Mouse (Mus musculus) ovary, postnatal 14 days (tissue): ENCODE data around the gene Tdrd7.
A peak's percentile ranks its signal among the peaks of the same experiment; 100 is the strongest.

Source experiments
- DNase-seq: peaks from one replicate; pipeline ENCODE4 v3.0.0; 2022; ENCODE audit warnings: low spot score

The Tdrd7 gene

GRCm38 (mm10) chr4:45972951-45973350 is 7.8 kb downstream of the Tdrd7 start:
- no peak for DNase-seq

DNA sequence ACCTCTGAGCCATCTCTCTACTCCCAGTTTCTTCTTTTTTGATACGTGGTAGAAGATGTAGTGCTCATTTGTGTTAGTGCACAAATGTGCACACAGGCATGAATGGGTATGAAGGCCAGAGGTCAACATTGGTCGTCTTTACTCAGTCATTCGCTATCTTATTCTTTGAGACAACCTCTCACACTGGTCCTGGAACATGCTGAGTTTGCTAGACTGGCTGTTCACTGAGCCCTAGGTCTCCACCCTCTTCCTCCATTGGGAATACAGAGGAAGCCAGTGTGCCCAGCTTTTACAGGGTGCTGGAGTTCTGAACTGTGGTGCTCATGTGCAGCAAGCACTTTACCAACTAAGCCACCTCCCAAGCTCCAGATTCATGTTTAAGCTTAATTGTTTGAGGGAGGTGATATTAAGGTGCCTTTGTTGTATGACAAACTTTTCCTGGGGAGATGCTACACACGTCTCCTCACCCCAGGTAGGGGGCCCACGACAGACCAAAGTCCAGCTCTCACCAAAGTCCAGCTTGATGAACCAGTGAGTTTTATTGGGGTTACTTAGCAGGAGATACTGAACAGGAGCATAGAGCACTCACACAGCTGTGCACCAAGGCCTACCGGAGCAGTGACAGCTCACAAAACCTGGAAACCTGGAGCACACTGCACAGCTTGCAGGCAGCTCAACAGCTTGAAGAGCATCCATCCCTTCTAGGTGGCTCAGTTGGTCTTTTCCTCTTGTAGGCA is 12.0 kb downstream of the Tdrd7 start:
- DNase-seq: no peak

DNA sequence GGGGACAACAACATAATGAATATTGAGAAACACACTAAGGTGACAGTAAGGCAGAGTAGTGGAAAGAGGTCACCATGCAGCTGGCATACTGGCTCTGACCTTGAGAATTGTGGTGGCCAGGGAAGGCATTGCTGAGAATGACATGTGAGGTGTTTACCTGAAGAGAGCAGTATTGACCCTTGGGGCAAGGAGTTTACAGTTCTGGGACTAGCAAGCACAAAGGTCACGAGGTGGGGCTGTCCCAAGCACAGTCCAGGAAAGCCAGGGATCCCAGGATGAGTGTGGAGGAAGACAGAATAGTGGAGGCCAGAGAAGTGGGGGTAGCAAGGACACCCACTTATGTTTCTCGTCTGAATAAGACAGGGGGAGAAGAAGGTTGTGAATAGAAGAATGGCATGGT is 14.8 kb downstream of the Tdrd7 start:
- DNase-seq: no peak

GRCm38 (mm10) chr4:45981054-45981453 is 15.9 kb downstream of the Tdrd7 start:
- no peak for DNase-seq

DNA sequence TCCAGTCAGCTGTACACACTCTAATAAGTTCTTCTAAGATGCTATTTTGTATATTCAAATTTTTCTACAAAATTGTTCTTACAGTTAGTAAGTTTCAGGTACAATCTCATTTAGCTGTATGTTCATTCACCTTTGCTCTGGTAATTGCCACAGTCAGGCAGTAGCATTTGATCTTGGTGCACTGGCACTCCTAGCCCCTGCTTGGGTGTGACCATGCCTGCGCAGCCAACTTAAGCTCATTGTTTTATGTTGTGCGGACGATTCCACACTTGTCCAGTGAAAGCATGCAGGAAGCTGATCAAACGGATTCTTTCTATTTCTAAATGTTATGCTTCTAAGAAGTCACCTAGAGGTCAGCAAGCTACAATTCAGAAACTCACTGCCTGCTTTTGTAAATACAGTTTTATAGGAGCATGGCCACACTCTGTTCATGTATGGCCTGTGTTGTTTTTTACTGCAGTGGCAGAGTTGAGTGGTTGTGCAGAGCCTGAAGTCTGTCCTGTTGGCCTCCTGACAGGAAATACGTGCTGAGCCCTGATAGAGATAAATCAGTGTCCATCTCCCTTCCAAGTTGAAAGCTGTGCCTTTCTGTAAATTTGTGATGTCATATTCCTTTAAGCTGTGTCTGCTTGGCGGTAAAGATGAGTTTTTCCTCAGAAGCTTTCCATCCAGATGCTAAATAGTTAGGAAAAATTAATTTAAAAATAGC is 25.4 kb downstream of the Tdrd7 start:
- DNase-seq: no peak

DNA sequence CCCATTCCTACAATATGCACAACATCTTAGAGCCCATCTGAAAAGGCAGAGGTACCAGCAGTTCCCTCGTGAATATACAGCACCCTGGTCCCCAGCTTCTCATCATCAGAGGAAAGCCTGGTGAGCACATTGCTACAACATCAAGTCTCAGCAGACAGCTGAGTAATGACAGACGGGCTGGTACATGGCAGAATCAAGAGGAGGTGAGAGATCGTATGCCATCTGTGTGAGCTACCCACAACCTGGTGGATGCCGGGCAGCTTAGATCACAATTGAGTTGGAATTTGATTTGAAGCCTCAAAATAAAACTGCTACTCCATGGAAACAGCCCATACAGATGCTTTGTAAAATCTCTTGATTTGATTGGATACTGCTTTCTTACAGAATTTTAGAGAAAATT is 33.4 kb downstream of the Tdrd7 start:
- no peak for DNase-seq

DNA sequence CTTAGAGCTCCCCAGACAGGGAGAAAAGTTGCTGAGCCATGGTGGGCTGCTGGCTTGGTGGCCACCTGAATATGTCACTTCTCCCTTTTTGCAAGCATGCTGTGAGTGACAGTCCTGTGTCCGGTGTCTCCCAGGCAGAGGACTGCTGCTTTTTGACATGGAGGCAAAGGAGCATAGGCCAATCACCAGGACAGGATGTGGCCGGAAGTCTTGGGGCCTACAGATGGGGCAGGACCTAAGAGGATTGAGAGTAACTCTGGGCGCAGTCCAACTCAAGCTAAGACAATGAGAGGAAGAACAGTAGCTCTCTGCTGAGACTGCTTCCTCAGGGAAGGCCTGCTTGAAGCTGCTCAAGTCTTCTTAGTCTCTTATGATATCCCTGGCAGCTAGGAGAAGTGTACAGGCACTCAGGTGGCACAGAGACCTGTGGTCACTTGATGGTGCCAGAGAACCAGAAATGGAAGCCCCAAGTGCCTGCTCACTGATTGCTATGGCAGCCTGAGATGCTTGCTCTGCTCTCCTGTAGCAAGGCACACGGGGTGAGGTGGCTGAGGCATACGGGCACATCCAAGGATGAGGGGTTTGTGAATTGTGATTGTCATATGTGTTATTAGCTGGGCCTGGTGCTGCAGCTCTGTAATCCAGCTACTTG is 43.1 kb downstream of the Tdrd7 start:
- no peak for DNase-seq

- DNase-seq: no peak
Observed at GRCm38 (mm10) chr4:46011698-46012097, 46.6 kb downstream of the Tdrd7 start.

- no peak for DNase-seq
Observed at GRCm38 (mm10) chr4:46015605-46016004, 50.5 kb downstream of the Tdrd7 start.

DNA sequence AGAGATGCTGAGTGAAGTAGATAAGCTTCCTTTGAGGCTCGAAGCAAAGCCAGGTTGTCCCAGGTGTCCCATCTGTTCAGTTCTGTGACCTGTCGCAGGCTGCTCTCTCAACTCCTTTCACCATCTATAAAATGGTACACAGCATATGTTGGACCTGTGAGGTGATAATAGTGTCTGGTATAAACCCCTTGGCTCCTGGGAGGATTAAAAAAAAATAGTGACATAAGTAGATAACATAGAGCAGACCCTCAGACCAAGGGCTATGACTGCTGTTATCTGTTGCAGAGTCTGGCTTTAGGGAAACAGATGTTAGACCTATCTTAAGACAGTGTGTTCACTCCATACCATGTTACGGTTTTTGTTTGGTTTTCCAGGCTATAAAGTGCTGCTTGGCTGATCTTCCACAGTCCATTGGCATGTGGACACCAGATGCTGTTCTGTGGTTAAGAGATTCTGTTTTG is 57.9 kb downstream of the Tdrd7 start:
- no peak for DNase-seq

- no peak for DNase-seq
Observed at GRCm38 (mm10) chr4:46025893-46026292, 60.8 kb downstream of the Tdrd7 start.

- no peak for DNase-seq
Observed at GRCm38 (mm10) chr4:46028224-46028623, 63.1 kb downstream of the Tdrd7 start.

DNA sequence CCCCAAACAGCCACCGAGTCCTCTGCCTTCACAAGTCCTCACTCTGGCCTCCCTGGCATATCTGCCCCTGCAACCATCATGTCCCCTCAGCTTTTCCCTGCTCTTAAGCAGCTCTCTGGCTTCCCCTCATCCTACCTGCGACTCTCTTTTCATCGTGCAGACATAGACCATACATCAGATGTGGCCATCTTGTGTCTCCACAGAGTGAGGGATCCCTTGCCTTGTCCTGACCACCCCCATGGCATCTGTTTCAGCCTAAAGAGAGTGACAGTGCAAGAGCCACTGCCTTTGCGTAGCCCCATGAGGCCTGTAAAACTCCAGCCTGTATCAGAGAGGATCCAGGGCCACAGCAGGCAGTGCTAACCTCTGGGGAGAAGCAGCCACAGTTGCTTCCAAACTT is 63.6 kb downstream of the Tdrd7 start:
- no peak for DNase-seq

GRCm38 (mm10) chr4:46029552-46029951 is 64.4 kb downstream of the Tdrd7 start:
- peak; percentile 39 for DNase-seq

DNA sequence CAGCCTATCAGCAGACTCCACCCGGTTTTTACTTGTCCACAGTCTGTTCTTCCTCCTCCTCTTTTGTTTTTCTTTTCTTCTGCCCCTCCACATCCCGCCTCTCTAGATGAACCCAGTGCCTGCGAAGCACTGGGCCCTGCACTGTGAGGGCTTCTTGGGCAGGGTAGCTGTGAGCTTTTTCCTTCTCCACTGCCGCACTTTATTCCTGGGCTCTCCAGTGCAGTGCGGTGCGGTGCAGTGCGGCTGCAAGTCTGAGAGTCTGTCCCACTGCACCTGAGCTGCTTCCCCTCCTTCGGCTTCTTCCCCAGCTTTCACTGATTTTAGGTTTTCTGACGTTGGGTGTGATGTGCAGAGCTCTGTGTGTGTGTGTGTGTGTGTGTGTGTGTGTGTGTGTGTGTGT is 67.3 kb downstream of the Tdrd7 start:
- no peak for DNase-seq

DNA sequence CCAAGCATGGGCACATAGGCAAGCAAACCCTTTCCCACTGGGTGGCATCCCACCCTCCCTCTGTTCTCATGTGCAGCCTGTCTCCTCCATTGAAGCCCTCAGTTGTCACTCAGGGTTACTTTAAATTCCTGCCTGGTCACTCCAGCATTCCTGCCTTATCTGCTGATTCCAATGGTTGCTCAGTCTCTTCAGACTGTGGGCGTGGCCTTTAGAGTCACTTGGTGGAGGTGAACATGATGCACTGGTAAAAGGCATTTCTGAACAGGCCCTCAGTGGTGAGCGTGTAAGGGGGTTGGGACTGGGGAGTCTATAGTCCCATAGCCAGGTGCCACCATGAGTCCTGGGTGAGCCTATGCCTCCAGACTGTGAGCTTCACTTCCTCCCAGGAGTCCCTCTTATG is 68.1 kb downstream of the Tdrd7 start:
- DNase-seq: no peak

DNA sequence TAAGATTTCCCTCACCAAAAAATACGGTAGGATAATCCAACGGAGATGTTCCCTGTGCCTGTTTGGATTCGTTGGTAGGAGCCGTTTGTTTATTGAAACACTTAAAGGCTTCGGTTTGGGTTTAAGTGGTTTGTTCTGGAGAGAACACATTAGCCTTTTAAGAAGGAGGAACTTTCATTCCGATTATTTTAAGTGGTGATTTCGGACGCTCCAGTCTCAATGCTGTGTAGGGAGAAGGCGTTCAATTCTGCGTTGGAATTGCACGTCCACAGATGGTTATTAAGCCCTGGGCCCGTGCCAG is 73.4 kb downstream of the Tdrd7 start:
- no peak for DNase-seq

- DNase-seq: peak; percentile 22
Observed at GRCm38 (mm10) chr4:46038892-46039751, 74.0 kb downstream of the Tdrd7 start, which contains the start of gene Tmod1. Gene Tmod1 (plus strand): TSS chr4:46038935.

- DNase-seq: no peak
Observed at GRCm38 (mm10) chr4:46039899-46040298, 74.8 kb downstream of the Tdrd7 start.

GRCm38 (mm10) chr4:46040594-46041192 is 75.6 kb downstream of the Tdrd7 start:
- peak; percentile 14 for DNase-seq

DNA sequence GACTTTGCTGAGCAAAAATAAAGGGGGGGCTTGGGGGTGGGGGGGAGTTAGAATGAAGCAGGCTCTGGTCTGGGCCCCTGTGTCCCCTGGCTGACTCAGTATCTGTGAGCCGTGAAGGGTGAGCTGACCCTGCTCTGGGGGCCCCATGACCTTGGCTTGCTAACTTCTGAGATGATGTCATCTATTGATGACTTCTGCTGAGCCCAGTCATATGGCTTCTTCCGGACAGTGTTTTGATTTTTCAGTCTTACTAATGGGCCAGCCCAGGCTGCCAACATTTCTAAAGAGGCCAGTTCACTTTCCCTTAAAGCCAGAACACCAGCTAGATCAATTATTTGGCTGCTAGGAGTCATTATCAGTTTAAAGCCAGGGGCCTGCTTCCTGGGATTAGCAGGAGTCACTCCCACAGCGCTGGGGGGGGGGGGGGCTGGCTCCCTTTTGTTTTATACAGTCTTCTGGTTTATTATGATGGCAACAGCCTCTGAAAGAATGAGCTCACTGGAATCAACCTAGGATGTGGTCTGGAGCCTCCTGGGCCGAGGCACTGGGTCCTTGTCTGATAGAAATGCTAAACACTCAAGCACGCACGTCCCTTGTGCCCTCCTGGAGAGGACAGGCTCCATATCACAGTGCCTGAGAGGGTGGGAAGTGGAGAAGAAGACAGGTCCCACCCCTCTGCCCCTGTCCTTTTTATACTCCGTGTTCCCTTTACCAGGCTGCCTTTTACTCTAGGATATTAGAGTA is 76.8 kb downstream of the Tdrd7 start:
- no peak for DNase-seq
